Mouse (Mus musculus) heart, adult 11 months (tissue): Measurements from ENCODE around the gene Triml2.

Source experiments
- DNase-seq: peaks from one replicate; pipeline ENCODE4 v3.0.0; 2022

Triml2 gene

DNA sequence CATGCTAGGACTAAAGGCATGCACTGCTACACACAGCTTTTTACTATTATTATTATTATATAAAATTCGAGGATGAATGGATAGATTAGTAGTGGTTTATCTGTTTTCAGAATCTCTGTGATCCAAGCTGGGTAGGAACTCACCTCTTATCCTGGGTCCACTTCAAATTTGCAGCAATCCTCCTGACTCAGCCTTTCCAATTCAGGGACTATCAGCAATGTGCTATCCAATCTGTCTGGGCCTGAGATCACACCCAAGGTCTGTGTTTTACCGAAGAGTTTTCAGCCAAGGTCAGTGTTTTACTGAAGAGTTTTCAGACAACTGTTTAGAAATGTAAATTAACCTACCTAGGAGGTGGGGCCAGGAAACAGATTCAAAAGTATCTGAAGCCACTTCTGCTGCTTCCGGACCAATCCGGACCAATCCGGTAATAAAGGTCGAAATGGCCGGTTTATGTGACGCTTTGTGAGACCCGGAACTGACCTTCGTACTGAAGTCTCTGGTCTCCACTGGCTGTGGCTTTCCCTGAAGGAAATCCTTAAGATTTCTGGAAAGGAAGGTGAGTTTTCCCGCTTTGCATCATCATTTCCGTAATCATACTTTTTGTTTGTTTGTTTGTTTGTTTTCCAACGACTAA lies at the start of gene Triml2:
TSS of gene Triml2 (plus strand) at position 488 of the 637 bp plus-strand sequence.
- DNase-seq, result peak; percentile 55

DNA sequence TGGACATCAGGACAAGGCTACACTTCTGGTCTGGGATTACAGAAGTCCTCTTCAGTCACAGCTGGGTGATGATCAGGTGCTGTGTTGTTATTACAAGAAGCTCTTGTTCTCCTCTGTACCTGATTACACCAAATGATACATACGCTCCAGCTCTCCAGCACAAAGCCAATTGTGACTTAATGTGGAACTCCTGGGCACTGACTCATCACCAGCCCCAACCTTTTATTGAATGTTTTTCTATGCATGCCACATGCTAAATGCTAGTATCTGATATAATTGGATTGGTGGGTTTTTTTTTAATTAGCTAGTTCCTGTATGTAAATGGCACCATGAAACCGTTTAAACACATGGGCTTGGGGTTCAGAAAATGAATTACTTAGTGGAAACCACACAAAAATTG lies 39.0 kb upstream of the Triml2 start, which contains the start of gene Triml1:
TSS of gene Triml1 (minus strand) at position 101 of the 400 bp plus-strand sequence.
- no peak for DNase-seq

DNA sequence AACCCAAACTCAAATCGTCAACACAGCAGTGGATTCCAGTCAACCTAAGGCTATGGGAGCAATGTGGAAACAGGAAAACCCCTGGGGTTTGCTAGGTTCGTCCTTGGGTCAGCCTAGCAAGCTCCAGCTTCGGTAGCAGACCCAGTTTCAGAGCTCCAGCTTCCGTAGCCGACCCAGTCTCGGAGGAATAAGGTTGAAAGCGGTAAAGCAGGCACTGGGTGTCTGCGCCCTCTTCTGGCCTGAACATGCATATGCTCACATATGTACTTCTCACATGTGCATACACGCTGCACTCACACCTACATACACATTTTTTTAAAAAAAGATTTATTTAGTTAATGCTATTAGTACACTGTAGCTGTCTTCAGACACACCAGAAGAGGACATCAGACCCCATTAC lies 31.0 kb upstream of the Triml2 start:
- no peak for DNase-seq

DNA sequence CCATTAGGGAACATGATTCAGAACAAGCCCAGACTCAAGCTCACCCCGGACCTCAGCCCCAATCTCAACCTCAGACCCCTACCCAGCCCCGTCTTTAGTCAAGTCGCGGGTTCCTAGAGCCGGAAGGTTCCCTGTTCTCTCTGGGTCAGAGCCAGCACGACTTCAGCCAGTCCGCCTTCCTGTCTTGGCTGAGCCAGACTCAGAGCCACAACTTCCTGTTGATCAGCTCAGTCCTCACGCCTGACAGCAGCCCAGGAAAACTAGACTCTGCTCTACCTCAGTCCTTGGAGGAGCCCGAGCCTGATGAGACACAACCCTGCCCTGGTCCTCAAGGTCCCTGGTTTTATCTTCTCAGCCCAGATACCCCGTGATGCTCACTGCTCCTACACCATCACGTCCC lies 17.1 kb upstream of the Triml2 start:
- DNase-seq, result peak; percentile 84

DNA sequence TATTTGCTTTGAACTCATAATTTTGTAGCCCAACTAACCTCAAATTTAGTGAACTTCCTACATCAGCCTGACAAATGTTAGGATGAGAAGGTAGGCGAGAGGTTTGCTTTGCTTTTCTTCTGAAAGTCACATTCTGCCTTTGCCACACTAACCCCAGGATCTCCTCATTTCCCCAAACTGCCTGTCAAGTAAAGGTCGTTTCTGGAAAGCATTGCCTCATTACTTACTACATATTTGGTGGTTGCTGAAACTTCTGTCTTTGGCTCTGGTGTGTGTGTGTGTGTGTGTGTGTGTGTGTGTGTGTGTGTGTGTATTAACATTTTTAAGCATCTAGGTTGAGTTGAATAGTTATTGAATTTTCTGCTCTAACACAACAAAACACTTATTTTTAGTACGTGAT lies 15.9 kb upstream of the Triml2 start:
- DNase-seq, result peak; percentile 36

DNA sequence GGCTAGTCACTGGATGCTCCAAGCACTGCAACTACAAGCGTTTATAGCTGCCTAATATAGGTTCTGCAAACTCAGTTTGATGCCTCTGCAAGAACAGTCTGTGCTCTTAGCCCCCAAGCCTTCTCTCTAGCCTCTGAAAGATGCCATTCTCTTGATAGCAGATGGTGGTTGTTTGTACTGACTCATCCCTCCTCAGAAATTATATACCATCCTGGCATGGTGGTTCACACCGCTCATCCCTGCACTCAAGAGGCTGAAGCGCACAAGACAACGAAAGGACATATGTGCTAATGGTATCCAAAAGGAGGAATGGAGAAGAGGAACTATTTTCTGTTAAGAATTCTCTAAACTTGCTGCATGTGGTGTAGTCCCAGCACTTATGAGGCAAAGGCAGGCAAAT lies 12.3 kb upstream of the Triml2 start:
- peak; percentile 77 for DNase-seq

DNA sequence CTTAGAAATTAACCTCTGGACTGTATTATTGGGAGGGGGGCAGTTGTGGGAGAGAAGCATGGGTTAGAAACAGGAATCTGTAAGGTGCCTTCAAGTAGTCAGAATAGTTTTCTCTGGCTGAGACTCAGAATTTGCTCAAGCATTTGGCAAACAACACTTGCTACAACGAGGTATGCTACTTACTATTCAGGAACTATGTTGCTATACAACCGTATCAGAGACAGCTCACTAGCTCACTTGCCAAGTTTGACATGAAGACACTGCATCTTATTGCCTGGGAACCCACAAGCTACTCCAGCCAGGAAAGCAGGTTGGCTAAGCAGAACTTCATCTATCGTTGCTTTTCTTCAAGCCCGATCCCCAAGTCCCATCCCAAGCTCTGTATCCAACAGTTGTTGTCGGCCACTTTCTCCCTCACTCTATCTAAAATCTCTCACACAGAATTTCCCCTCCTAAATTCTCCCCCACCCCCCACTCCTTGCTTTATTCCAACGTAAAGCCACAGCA lies 11.0 kb upstream of the Triml2 start:
- DNase-seq, result peak; percentile 64

DNA sequence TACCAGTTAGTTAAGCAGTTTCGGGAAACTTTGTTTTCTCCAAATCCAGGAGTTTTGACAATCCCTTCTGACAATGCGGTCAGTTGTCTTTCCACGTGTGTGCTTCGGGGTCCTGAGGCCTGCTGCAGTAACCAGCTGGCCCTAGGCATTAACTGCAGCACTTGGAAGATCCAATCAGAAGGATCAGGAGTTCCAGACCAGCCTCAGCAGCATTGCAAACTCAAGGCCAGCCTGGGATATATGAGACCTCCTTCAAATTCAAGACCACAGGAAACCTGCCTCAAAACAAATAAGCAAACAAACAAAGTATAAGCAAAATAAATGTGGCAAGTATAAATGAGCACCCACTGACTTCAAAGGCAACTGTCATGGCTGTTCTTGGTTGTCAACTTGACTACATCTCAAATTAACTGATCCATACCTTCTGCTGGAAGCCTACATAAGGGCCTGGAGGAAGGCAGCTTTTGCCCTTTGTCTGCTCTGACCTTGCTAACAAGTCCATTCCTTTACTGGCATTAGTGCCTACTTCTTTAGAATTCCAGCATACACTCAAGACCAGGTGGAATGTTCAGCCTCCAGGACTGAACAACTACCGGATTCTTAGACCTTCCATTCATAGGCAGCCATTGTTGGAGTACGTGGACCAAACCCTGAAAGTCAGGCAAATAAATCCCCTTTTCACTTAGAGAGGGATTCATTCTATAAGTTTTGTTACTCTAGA lies 3.4 kb upstream of the Triml2 start:
- peak; percentile 63 for DNase-seq

DNA sequence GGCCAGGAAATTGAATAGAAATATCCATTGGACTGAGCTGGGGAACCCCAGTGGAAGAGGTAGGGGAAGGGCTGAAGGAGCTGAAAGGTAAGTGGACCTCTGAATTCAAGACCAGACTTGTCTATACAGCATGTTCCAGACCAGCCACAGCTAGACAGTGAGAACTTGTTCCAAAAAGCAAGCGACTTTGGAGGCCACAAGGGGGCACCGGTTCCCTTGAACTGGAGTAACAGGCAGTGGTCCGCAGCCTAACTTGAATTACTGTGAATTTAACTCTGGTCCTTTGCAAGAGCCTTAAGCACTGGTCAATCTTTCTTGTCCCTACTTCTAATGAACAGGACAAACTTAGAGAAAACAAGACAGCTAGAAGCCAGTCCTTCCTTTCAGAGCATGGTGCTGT lies 2.1 kb upstream of the Triml2 start:
- DNase-seq, result peak; percentile 44

DNA sequence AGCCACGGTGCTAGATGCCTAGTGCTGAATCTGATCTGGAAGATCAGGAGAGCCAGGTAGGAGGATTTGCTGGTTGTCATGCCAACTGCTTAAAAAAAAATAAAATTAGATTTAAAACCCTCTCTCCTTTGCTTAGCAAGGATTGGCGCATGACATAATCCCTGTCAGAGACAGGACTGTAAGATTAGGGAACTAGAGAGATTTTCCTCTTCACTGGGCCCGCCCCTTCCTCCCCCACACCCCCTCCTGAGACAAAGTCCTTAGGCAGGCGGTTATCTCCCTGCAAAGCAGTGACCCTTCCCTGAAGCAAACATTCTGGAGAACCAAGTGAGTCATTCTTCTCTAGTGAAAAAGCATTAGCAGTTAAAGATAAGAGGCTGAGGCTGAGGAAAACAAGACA lies 1.2 kb upstream of the Triml2 start:
- DNase-seq, result peak; percentile 88

DNA sequence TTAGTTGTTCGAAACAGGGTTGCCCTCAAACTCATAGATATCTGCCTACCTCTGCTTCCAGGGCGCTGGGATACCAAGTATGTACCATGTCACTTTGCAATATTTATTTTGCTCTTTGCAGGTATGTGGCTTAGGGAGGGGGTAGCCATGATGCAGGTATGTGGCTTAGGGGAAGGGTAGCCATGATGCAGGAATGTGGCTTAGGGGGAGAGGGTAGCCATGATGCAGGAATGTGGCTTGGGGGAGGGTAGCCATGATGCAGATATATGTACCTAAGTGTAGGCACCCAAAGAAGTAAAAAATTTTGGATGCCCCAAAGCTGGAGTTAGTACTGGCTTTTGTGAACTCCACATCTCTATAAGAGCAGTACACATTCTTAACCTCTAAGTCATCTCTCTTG lies 1.9 kb downstream of the Triml2 start:
- DNase-seq, result peak; percentile 42

DNA sequence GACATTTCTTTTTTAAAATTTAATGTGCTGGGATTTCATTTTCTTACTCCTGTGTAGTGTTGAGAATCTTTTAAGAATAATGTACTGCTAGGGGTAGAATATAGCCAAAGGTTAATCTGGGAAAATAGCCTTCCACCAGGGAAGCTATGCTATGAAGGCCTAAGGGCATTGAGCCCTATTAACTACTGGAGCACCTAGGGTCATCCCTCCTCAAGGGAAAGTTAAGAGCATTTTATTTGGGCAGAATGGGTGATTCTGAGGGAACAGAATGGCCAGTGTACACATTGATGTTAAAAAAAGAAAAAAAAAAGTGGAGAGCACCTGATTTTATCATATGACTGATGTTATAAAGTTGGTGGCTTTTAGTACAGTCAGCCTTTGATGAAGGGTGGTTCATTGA lies 35.2 kb downstream of the Triml2 start:
- DNase-seq, result peak; percentile 0

DNA sequence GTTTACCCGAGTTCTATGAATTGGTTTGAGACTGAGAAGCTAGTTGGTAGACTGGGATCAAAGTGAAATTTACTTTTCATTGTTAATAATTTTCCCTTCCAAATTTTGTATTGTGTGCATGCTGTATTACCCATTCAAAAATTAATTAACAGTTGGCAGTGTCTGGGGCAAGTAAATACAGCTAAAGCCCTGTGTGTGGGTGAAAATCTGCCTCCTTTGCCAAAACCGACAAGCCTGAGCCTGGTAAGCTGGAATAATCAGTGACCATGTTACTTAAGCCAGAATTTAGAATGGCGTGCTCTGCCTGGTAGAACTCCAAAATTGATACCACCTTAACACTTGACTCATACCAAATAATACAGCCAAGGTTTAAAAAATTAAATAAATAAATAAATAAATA lies 63.0 kb downstream of the Triml2 start:
- DNase-seq, result no peak
